Mouse (Mus musculus): ENCODE measurements around the gene Tmem79. TPM values are rescaled to one million over a fixed set of nuclear protein-coding genes. Genes with fewer than 3 reads are reported as not detected.
"Not testable (repeated sequence)": the region's sequence is repeated elsewhere in the genome, so short reads cannot be mapped to it uniquely, and the experiment has no call there.

The Tmem79 gene
- 26.0 and 27.1 TPM in 2 replicates for polyA plus RNA-seq (2015; fragmentation: Nextera tagmentation; extraction: Ambion mirVana)

DNA sequence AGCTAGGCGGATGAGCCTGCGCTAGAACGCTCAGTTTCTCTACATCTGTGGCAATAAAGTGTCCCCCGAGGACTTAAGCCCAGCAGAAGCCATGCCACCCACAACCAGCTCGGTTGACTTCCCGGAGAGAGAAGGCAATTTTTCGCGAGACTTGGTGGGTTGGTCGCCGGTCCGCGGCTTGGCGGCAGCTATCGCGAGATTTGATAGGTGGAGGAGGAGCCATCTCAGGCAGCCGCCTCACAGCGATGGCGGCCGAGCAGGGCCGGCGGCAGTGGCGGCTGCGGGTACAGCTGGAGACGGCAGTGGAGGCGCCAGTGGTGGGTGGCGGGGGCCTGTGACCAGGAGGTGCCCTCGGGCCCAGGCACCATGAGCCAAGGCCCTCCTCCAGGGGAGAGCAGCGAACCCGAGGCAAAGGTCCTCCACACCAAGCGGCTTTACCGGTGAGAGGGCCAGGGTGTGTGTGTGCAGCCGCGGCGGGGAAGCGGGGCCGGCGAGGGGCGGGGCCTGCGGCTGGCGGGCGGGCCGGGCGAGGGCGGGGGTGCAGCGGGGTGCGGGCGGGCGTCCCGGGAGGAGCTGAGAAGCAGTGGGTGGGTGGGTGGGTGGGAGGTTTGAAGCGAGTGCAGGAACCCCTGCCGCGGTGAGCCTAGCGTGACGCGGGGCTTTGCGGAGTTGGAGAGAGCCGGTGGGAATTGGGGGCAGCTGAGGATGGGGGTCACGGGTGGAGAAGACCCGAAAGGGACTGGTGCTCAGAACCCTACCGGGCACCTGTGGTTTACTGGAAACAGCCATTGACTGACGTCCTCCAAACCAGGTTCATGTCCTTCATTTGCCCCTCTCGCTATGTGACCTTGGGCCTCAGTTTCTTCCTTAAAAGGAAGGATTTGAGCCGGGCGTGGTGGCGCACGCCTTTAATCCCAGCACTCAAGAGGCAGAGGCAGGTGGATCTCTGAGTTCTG lies at the start of gene Tmem79, which contains the start of gene Smg5:
Gene Tmem79 (minus strand): TSS at position 91 of the 956 bp plus-strand sequence.
Gene Smg5 (plus strand): TSS at position 203 of the 956 bp plus-strand sequence.
- peak; percentile 91 for ATAC-seq (ENCODE audit: insufficient number of reproducible peaks, low FRiP score, low TSS enrichment, low read depth)
- peak within 1 kb of the TSS; percentile 72 for H3K4me2 ChIP-seq (replicated peaks)
- H3K4me1 ChIP-seq = peaks cover 26% of the 10 kb centered on the region
- H3K36me3 ChIP-seq = peaks cover 1% of the 10 kb centered on the region; the same call in 1 of the 2 replicates
- H3K27ac ChIP-seq (replicated peaks) = peak within 1 kb of the TSS; percentile 97
- H3K9ac ChIP-seq = peak within 1 kb of the TSS; percentile 85
- no peaks in the 10 kb centered on the region for H3K9me3 ChIP-seq (replicated peaks)
- 1% methylated on average over 64 of the region's 66 CpGs for WGBS
- H3K4me3 ChIP-seq (replicated peaks) = peak within 1 kb of the TSS; percentile 91
- H3K27me3 ChIP-seq = no peaks in the 10 kb centered on the region

DNA sequence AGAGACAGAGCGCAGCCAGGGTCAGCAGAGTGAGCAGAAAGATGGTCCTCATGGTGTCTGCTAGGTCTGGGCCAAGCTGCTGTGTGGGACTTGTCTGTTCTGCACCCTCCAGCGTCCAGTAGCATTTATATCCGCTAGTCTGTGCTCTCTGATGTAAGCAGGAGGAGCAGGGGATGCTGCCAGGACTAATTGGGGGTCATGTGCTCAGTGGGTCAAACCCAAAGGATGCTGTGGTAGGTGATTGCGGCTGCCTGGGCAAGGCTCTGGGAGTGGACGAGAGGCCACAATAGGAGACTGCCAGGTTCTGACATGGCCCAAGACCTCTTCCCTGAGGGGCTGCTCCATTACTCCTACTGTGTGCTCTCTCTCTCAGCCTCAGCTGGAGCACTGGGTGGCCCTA lies 48.4 kb upstream of the Tmem79 start, which contains the start of gene Bglap:
Gene Bglap (minus strand): TSS at position 101 of the 400 bp plus-strand sequence.
- Histone ChIP-seq H3K27ac (replicated peaks) (no peak within 1 kb of the TSS), H3K4me1 (0 out of 2 replicates have a peak, but pooled peaks cover 3% of the 10 kb centered on the region), H3K27me3 (no peaks in the 10 kb centered on the region), H3K9ac (no peak within 1 kb of the TSS), H3K9me3 (replicated peaks) (no peaks in the 10 kb centered on the region), H3K4me3 (replicated peaks) (no peak within 1 kb of the TSS), H3K4me2 (replicated peaks) (no peak within 1 kb of the TSS), H3K36me3 (no peaks in the 10 kb centered on the region)
- ATAC-seq (ENCODE audit: insufficient number of reproducible peaks, low FRiP score, low TSS enrichment, low read depth) = peak; percentile 39; the same call in 1 of the 2 replicates
- whole genome bisulfite sequencing = 77% methylated on average over 5 of the region's 5 CpGs

DNA sequence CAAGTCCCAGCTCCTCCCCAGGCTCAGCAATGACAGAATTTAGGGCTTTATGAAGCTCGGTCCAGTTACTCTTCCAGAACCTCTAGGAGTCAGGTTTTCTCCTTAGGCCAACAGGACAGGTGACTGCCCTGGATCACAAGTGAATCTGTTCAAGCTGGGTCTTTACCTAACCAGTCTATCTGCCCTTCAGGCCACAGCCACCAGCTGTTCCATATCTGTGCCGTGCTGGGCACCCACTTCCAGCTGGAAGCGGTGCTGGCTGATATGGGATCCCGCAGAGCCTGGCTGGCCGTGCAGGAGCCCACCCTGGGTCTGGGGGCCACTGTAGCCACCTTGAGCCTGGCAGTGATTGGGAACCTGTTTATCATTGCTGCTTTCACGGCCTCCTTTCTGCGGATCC lies 46.4 kb upstream of the Tmem79 start:
- H3K4me2 ChIP-seq (replicated peaks) = peak overlapping the region; percentile 49
- not testable (repeated sequence) for H3K4me3 ChIP-seq (replicated peaks); ATAC-seq (ENCODE audit: insufficient number of reproducible peaks, low FRiP score, low TSS enrichment, low read depth); H3K27me3 ChIP-seq; H3K4me1 ChIP-seq; H3K9ac ChIP-seq; H3K9me3 ChIP-seq (replicated peaks); H3K36me3 ChIP-seq; H3K27ac ChIP-seq (replicated peaks)
- WGBS = 37% methylated on average over 2 of the region's 7 CpGs

DNA sequence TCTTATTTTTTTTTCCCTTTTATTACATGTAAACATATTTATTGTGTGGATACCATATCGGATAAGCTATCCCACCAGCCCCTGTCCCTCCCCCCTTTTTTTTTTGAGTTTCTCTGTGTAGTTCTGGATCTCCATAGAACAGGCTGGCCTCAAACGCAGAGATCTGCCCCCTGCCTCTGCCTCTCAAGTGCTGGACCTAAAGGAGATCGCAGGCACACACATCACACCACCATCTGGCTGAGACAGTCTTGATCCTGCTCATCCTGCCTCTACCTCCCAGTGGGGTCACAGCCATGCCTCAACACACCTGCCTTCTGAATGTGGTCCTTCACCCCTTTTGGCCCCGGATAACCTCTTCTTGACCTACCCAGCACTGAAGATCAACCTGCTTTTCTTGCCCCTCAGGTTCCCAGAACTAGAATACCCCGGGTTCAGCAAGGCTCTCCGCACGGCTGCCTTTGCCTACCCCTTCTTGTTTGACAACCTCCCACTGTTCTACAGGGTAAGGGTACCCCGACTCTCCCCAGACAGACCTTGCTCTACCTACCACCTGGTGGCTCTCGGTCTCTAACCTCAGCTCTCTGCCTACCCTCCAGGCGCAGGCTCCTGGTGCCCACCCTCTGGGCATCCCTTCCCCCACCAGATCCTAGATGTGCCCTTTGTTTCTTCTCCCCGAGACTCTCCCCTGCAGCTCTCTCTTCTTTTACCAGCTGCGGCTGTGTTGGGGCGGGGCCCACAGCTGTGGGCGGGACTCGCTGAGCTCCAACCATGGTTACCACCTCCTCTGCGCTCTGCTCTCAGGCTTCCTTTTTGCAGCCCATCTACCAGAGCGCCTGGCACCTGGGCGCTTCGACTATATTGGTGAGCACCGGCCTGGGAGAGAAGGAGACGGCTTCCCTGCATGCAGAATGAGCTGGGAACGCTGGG lies 45.7 kb upstream of the Tmem79 start:
- peak; percentile 83 for ATAC-seq (ENCODE audit: insufficient number of reproducible peaks, low FRiP score, low TSS enrichment, low read depth)
- H3K4me3 ChIP-seq (replicated peaks) = peak overlapping the region; percentile 34
- peak overlapping the region; percentile 49 for H3K4me2 ChIP-seq (replicated peaks)
- H3K27me3 ChIP-seq; H3K9ac ChIP-seq; H3K36me3 ChIP-seq; H3K9me3 ChIP-seq (replicated peaks); H3K27ac ChIP-seq (replicated peaks); H3K4me1 ChIP-seq: not testable (repeated sequence)
- WGBS = 11% methylated on average over 16 of the region's 22 CpGs

DNA sequence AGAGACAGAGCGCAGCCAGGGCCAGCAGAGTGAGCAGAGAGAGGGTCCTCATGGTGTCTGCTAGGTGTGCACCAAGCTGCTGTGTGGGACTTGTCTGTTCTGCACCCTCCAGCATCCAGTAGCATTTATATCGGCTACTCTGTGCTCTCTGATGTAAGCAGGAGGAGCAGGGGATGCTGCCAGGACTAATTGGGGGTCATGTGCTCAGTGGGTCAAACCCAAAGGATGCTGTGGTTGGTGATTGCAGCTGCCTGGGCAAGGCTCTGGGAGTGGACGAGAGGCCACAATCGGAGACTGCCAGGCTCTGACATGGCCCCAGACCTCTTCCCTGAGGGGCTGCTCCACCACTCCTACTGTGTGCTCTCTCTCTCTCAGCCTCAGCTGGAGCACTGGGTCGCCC lies 42.7 kb upstream of the Tmem79 start, which contains the start of gene Bglap2:
Gene Bglap2 (minus strand): TSS at position 101 of the 400 bp plus-strand sequence.
- not testable (repeated sequence) for H3K36me3 ChIP-seq; H3K27me3 ChIP-seq; ATAC-seq (ENCODE audit: insufficient number of reproducible peaks, low FRiP score, low TSS enrichment, low read depth); H3K4me2 ChIP-seq (replicated peaks); H3K4me3 ChIP-seq (replicated peaks); H3K27ac ChIP-seq (replicated peaks); H3K9me3 ChIP-seq (replicated peaks); H3K9ac ChIP-seq
- H3K4me1 ChIP-seq = peaks cover 14% of the 10 kb centered on the region
- WGBS = 79% methylated on average over 5 of the region's 5 CpGs

- H3K9ac ChIP-seq; H3K27me3 ChIP-seq; H3K36me3 ChIP-seq; H3K9me3 ChIP-seq (replicated peaks); H3K27ac ChIP-seq (replicated peaks); ATAC-seq (ENCODE audit: insufficient number of reproducible peaks, low FRiP score, low TSS enrichment, low read depth): not testable (repeated sequence)
- Histone ChIP-seq H3K4me1 (peaks cover 12% of the 10 kb centered on the region), H3K4me3 (replicated peaks) (peak overlapping the region; percentile 31), H3K4me2 (replicated peaks) (peak overlapping the region; percentile 48)
- 15% methylated on average over 6 of the region's 7 CpGs for WGBS
Observed at GRCm38 (mm10) chr3:88376644-88377043, 40.7 kb upstream of the Tmem79 start.

- WGBS = 7% methylated on average over 19 of the region's 19 CpGs
- H3K27ac ChIP-seq (replicated peaks) = 0 out of 2 replicates have a peak overlapping the region, but pooled peaks have one; percentile 48
Observed at GRCm38 (mm10) chr3:88375750-88376626, 40.0 kb upstream of the Tmem79 start.

GRCm38 (mm10) chr3:88372643-88373042 lies 36.7 kb upstream of the Tmem79 start, which contains the start of gene Bglap3:
Gene Bglap3 (minus strand): TSS chr3:88372743.
- H3K4me1 ChIP-seq = peaks cover 11% of the 10 kb centered on the region
- H3K9me3 ChIP-seq (replicated peaks); H3K36me3 ChIP-seq; H3K9ac ChIP-seq; H3K27me3 ChIP-seq; H3K4me2 ChIP-seq (replicated peaks); ATAC-seq (ENCODE audit: insufficient number of reproducible peaks, low FRiP score, low TSS enrichment, low read depth); H3K27ac ChIP-seq (replicated peaks); H3K4me3 ChIP-seq (replicated peaks): not testable (repeated sequence)
- WGBS = 93% methylated on average over 9 of the region's 9 CpGs

More at GRCm38 (mm10) chr3:88375750-88376626, 40.0 kb upstream of the Tmem79 start:
- H3K27me3 ChIP-seq; H3K9me3 ChIP-seq (replicated peaks); H3K36me3 ChIP-seq; H3K9ac ChIP-seq: not testable (repeated sequence)
- ATAC-seq (ENCODE audit: insufficient number of reproducible peaks, low FRiP score, low TSS enrichment, low read depth) = peak; percentile 89
- H3K4me2 ChIP-seq (replicated peaks) = peak overlapping the region; percentile 48
- H3K4me3 ChIP-seq (replicated peaks) = peak overlapping the region; percentile 31
- peaks cover 11% of the 10 kb centered on the region for H3K4me1 ChIP-seq

DNA sequence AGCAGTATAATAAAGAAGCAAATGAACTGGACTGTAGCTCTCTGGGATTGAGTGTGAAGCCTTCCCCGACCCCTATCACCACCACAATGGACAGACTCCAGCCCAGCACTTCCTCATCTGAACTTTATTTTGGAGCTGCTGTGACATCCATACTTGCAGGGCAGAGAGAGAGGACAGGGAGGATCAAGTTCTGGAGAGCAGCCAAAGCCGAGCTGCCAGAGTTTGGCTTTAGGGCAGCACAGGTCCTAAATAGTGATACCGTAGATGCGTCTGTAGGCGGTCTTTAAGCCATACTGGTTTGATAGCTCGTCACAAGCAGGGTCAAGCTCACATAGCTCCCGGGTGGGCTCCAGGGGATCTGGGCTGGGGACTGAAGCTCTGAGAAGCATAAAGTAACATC lies 32.6 kb upstream of the Tmem79 start:
- not testable (repeated sequence) for H3K9me3 ChIP-seq (replicated peaks); H3K4me2 ChIP-seq (replicated peaks); H3K9ac ChIP-seq; H3K4me3 ChIP-seq (replicated peaks); H3K36me3 ChIP-seq; ATAC-seq (ENCODE audit: insufficient number of reproducible peaks, low FRiP score, low TSS enrichment, low read depth); H3K27ac ChIP-seq (replicated peaks)
- Histone ChIP-seq H3K4me1 (peaks cover 11% of the 10 kb centered on the region), H3K27me3 (peaks cover 16% of the 10 kb centered on the region)
- 69% methylated on average over 7 of the region's 7 CpGs for WGBS

DNA sequence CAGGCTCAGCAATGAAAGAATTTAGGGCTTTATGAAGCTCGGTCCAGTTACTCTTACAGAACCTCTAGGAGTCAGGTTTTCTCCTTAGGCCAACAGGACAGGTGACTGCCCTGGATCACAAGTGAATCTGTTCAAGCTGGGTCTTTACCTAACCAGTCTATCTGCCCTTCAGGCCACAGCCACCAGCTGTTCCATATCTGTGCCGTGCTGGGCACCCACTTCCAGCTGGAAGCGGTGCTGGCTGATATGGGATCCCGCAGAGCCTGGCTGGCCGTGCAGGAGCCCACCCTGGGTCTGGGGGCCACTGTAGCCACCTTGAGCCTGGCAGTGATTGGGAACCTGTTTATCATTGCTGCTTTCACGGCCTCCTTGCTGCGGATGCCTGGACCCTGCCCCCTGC lies 31.6 kb upstream of the Tmem79 start:
- Histone ChIP-seq H3K4me2 (replicated peaks) (peak overlapping the region; percentile 47; the same call in 1 of the 2 replicates), H3K4me1 (peaks cover 11% of the 10 kb centered on the region), H3K27me3 (peaks cover 16% of the 10 kb centered on the region)
- H3K9ac ChIP-seq; H3K27ac ChIP-seq (replicated peaks); H3K4me3 ChIP-seq (replicated peaks); ATAC-seq (ENCODE audit: insufficient number of reproducible peaks, low FRiP score, low TSS enrichment, low read depth); H3K9me3 ChIP-seq (replicated peaks); H3K36me3 ChIP-seq: not testable (repeated sequence)
- 48% methylated on average over 3 of the region's 7 CpGs for WGBS

All from embryonic facial prominence, embryonic 15.5 days (tissue).